Mouse (Mus musculus): ENCODE measurements around the gene Gm45753. TPM values are rescaled to one million over a fixed set of nuclear protein-coding genes. Genes with fewer than 3 reads are reported as not detected.
"Not testable (repeated sequence)": the region's sequence is repeated elsewhere in the genome, so short reads cannot be mapped to it uniquely, and the experiment has no call there.

Gm45753 gene
- polyA plus RNA-seq (2012; ENCODE audit: insufficient read depth, insufficient read length, missing spikeins) = not detected in 2 replicates

GRCm38 (mm10) chr8:45308366-45308765, at the start of gene Gm45753:
Gm45753 (minus strand) TSS chr8:45308466.
- H3K4me3 ChIP-seq (ENCODE audit: insufficient read depth, low read depth, low read length) = no peak within 1 kb of the TSS
- no peak within 1 kb of the TSS for H3K27ac ChIP-seq (replicated peaks; ENCODE audit: low read depth, low read length)
- H3K4me1 ChIP-seq (ENCODE audit: control insufficient read depth, insufficient read depth, insufficient read length, low read length) = no peaks in the 10 kb centered on the region; the same call in 1 of the 2 replicates

GRCm38 (mm10) chr8:45355809-45356208, 47.5 kb upstream of the Gm45753 start:
- no peaks in the 10 kb centered on the region for H3K4me1 ChIP-seq (ENCODE audit: control insufficient read depth, insufficient read depth, insufficient read length, low read length)
- H3K4me3 ChIP-seq (ENCODE audit: insufficient read depth, low read depth, low read length) = no peak overlapping the region
- H3K27ac ChIP-seq (replicated peaks; ENCODE audit: low read depth, low read length) = no peak overlapping the region

- H3K27ac ChIP-seq (replicated peaks; ENCODE audit: low read depth, low read length) = no peak overlapping the region
- H3K4me3 ChIP-seq (ENCODE audit: insufficient read depth, low read depth, low read length) = no peak overlapping the region
- H3K4me1 ChIP-seq (ENCODE audit: control insufficient read depth, insufficient read depth, insufficient read length, low read length) = no peaks in the 10 kb centered on the region
Observed at GRCm38 (mm10) chr8:45345031-45345430, 36.8 kb upstream of the Gm45753 start.

- Histone ChIP-seq H3K4me1 (ENCODE audit: control insufficient read depth, insufficient read depth, insufficient read length, low read length) (no peaks in the 10 kb centered on the region), H3K27ac (replicated peaks; ENCODE audit: low read depth, low read length) (no peak overlapping the region), H3K4me3 (ENCODE audit: insufficient read depth, low read depth, low read length) (no peak overlapping the region)
Observed at GRCm38 (mm10) chr8:45344298-45344697, 36.0 kb upstream of the Gm45753 start.

- Histone ChIP-seq H3K4me1 (ENCODE audit: control insufficient read depth, insufficient read depth, insufficient read length, low read length) (no peaks in the 10 kb centered on the region), H3K4me3 (ENCODE audit: insufficient read depth, low read depth, low read length) (no peak overlapping the region), H3K27ac (replicated peaks; ENCODE audit: low read depth, low read length) (no peak overlapping the region)
Observed at GRCm38 (mm10) chr8:45341630-45342628, 33.7 kb upstream of the Gm45753 start.

- H3K4me1 ChIP-seq (ENCODE audit: control insufficient read depth, insufficient read depth, insufficient read length, low read length) = peaks cover 5% of the 10 kb centered on the region
- H3K27ac ChIP-seq (replicated peaks; ENCODE audit: low read depth, low read length) = peak overlapping the region; percentile 74
- H3K4me3 ChIP-seq (ENCODE audit: insufficient read depth, low read depth, low read length) = peak overlapping the region; percentile 69
Observed at GRCm38 (mm10) chr8:45333493-45333892, 25.2 kb upstream of the Gm45753 start.

- Histone ChIP-seq H3K27ac (replicated peaks; ENCODE audit: low read depth, low read length) (peak within 1 kb of the TSS; percentile 74), H3K4me1 (ENCODE audit: control insufficient read depth, insufficient read depth, insufficient read length, low read length) (peaks cover 6% of the 10 kb centered on the region), H3K4me3 (ENCODE audit: insufficient read depth, low read depth, low read length) (peak within 1 kb of the TSS; percentile 69)
Observed at GRCm38 (mm10) chr8:45332685-45333409, 24.6 kb upstream of the Gm45753 start, which contains the start of gene Cyp4v3. Cyp4v3 (minus strand) TSS chr8:45333216.

- H3K4me3 ChIP-seq (ENCODE audit: insufficient read depth, low read depth, low read length) = no peak overlapping the region
- H3K4me1 ChIP-seq (ENCODE audit: control insufficient read depth, insufficient read depth, insufficient read length, low read length) = peaks cover 6% of the 10 kb centered on the region
- H3K27ac ChIP-seq (replicated peaks; ENCODE audit: low read depth, low read length) = peak overlapping the region; percentile 27; the same call in 1 of the 2 replicates
Observed at GRCm38 (mm10) chr8:45330856-45331255, 22.6 kb upstream of the Gm45753 start.

- Histone ChIP-seq H3K4me1 (ENCODE audit: control insufficient read depth, insufficient read depth, insufficient read length, low read length) (peaks cover 6% of the 10 kb centered on the region), H3K27ac (replicated peaks; ENCODE audit: low read depth, low read length) (peak overlapping the region; percentile 80), H3K4me3 (ENCODE audit: insufficient read depth, low read depth, low read length) (no peak overlapping the region)
Observed at GRCm38 (mm10) chr8:45329206-45329980, 21.1 kb upstream of the Gm45753 start.

- peak overlapping the region; percentile 60 for H3K27ac ChIP-seq (replicated peaks; ENCODE audit: low read depth, low read length)
- not testable (repeated sequence) for H3K4me3 ChIP-seq (ENCODE audit: insufficient read depth, low read depth, low read length); H3K4me1 ChIP-seq (ENCODE audit: control insufficient read depth, insufficient read depth, insufficient read length, low read length)
Observed at GRCm38 (mm10) chr8:45327076-45327475, 18.8 kb upstream of the Gm45753 start.

GRCm38 (mm10) chr8:45324151-45324550, 15.9 kb upstream of the Gm45753 start:
- Histone ChIP-seq H3K27ac (replicated peaks; ENCODE audit: low read depth, low read length) (no peak overlapping the region), H3K4me3 (ENCODE audit: insufficient read depth, low read depth, low read length) (no peak overlapping the region), H3K4me1 (ENCODE audit: control insufficient read depth, insufficient read depth, insufficient read length, low read length) (peaks cover 3% of the 10 kb centered on the region)

- H3K27ac ChIP-seq (replicated peaks; ENCODE audit: low read depth, low read length) = no peak overlapping the region
- no peaks in the 10 kb centered on the region for H3K4me1 ChIP-seq (ENCODE audit: control insufficient read depth, insufficient read depth, insufficient read length, low read length)
- no peak overlapping the region for H3K4me3 ChIP-seq (ENCODE audit: insufficient read depth, low read depth, low read length)
Observed at GRCm38 (mm10) chr8:45321365-45321764, 13.1 kb upstream of the Gm45753 start.

GRCm38 (mm10) chr8:45320930-45321329, 12.7 kb upstream of the Gm45753 start:
- Histone ChIP-seq H3K4me3 (ENCODE audit: insufficient read depth, low read depth, low read length) (no peak overlapping the region), H3K4me1 (ENCODE audit: control insufficient read depth, insufficient read depth, insufficient read length, low read length) (no peaks in the 10 kb centered on the region), H3K27ac (replicated peaks; ENCODE audit: low read depth, low read length) (no peak overlapping the region)

GRCm38 (mm10) chr8:45310967-45311366, 2.7 kb upstream of the Gm45753 start:
- H3K4me1 ChIP-seq (ENCODE audit: control insufficient read depth, insufficient read depth, insufficient read length, low read length) = no peaks in the 10 kb centered on the region
- no peak overlapping the region for H3K4me3 ChIP-seq (ENCODE audit: insufficient read depth, low read depth, low read length)
- no peak overlapping the region for H3K27ac ChIP-seq (replicated peaks; ENCODE audit: low read depth, low read length)
